Mouse (Mus musculus): Measurements from ENCODE around the gene Hirip3.

DNA sequence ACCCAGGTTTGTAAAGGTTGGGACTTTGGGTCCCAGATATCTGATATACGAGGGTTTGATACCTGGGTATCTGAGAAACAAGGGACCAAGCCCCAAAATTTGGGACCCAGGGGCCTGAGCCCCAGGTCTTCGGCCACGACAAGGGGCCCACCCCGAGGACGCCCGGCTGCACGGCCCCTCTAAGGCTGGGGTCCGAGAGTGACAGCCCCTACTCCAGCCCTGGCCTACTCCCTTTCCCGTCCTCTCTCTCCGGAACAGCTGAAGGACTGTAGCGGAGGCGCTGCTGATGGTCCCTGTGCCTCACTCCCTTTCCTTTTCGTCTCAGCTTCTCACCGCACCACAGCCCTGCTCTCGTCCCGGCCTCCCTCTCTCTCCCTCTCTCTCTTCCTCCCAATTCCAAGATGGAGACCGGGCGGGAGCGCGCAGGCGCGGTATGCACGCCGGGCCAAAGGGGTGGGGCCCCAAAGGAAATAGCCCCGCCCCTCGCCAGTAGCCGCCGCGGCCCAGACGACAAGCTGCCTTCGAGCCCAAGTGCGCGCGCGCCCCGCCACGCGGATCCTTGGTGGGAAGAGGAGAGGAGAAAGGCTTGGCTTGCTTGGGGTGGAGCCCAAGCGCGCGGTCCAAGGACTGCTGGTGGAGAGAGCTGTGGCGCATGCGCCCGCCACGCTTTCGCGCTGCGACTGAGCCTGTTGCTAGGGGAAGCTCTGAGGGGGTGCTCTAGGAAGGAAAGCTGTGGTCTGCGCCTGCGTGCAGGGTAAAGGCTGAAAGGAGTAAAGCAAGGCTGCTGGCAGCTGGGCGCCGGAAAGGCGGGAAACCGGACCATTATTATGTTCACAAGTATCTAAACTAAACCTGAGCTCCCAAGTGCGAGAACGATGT lies 22.8 kb downstream of the Hirip3 start, which contains the start of gene Taok2:
- no peak for TF ChIP-seq CTCF (conservative IDR thresholded peaks at IDR 0.05; ENCODE audit: low read length)
- no peak for TF ChIP-seq NANOG (IDR thresholded peaks at IDR 0.05; ENCODE audit: borderline replicate concordance, low read length)
- TF ChIP-seq POU5F1 (IDR thresholded peaks at IDR 0.05; ENCODE audit: borderline replicate concordance, low read length), result no peak
